Mouse (Mus musculus): ENCODE measurements around the gene Wdr66. TPM values are rescaled to one million over a fixed set of nuclear protein-coding genes. Genes with fewer than 3 reads are reported as not detected.

Gene Wdr66
- total and polyA plus RNA-seq, 3 experiments: 0.21 to 0.34 (median 0.21) TPM

DNA sequence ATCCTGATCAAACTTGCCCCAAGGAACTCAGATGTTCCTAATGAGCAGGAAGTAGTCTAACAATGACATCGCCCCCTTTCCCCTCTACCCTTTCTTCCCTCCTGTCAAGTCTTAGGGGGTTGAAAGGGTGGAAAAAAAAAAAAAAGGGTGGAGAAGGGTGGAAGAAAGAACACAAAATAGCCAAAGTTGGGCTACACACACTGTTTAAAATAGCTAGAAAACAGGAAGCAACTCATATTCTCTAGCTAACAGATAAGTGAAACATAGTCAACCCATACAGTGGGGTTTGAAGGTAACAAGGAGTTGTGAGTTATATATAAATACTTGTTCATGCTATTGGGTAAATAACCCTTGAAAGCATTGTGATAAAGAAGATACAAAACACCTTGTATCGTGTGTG lies 19.7 kb upstream of the Wdr66 start:
- H3K27me3 ChIP-seq (replicated peaks): no peaks in the 10 kb centered on the region
- peaks cover 14% of the 10 kb centered on the region; the same call in 1 of the 2 replicates for H3K79me2 ChIP-seq (replicated peaks; ENCODE audit: control insufficient read depth, extremely low read depth, insufficient read depth, poor library complexity, severe bottlenecking)
- H3K4me3 ChIP-seq (replicated peaks in 1 of 3; ENCODE audit: low read depth in 2 of 3, low read length in 2 of 3, poor library complexity in 1 of 3): no peak overlapping the region
- TF ChIP-seq NRF1 (IDR thresholded peaks at IDR 0.05; ENCODE audit: low read depth, low read length): no peak
- no peak for TF ChIP-seq POLR2AphosphoS2 (IDR thresholded peaks at IDR 0.05; ENCODE audit: low read depth, low read length)
- TF ChIP-seq PAX5 (IDR thresholded peaks at IDR 0.05; ENCODE audit: low read length): no peak
- TF ChIP-seq ZNF384 (IDR thresholded peaks at IDR 0.05; ENCODE audit: low read depth, low read length): no peak
- TF ChIP-seq SIN3A (IDR thresholded peaks at IDR 0.05; ENCODE audit: low read length): no peak
- TF ChIP-seq JUND (conservative IDR thresholded peaks at IDR 0.05; ENCODE audit: low read depth, low read length): no peak
- TF ChIP-seq EP300 (IDR thresholded peaks at IDR 0.05; ENCODE audit: low read length): no peak
- TF ChIP-seq USF1 (IDR thresholded peaks at IDR 0.05; ENCODE audit: low read depth, low read length): no peak
- TF ChIP-seq JUN (IDR thresholded peaks at IDR 0.05; ENCODE audit: insufficient read depth, low read depth, low read length): no peak
- no peak for TF ChIP-seq HCFC1 (IDR thresholded peaks at IDR 0.05; ENCODE audit: low read depth, low read length)
- no peak for TF ChIP-seq CHD1 (IDR thresholded peaks at IDR 0.05; ENCODE audit: low read depth, low read length)
- no peak for TF ChIP-seq RAD21 (IDR thresholded peaks at IDR 0.05; ENCODE audit: low read depth, low read length)
- no peak for TF ChIP-seq MXI1 (IDR thresholded peaks at IDR 0.05; ENCODE audit: low read depth, low read length)
- TF ChIP-seq TBP (conservative IDR thresholded peaks at IDR 0.05; ENCODE audit: low read depth, low read length): no peak
- in situ Hi-C loops (cut with MboI; ENCODE audit: low pct_ligation_motif_present, low pct_unique_long_range_greater_than_20kb, low sequenced_read_pairs) (no loop called here), dilution Hi-C loops (cut with MboI; ENCODE audit: extremely low pct_ligation_motif_present, extremely low pct_unique_long_range_greater_than_20kb, low sequenced_read_pairs) (no loop called here)
- peaks cover 6 to 33% of the 10 kb centered on the region in 2 experiments for H3K4me1 ChIP-seq (ENCODE audit: control insufficient read depth in 1 of 2, insufficient read depth in 2 of 2)
- no peak overlapping the region for H3K9ac ChIP-seq (ENCODE audit: insufficient read depth, low read depth)
- no peak overlapping the region for H3K4me2 ChIP-seq (ENCODE audit: insufficient read depth, low read depth, poor library complexity, severe bottlenecking)
- H3K9me3 ChIP-seq (replicated peaks; ENCODE audit: low read length): no peaks in the 10 kb centered on the region
- H3K27ac ChIP-seq (ENCODE audit: insufficient read depth, low read depth): no peak overlapping the region
- H3K36me3 ChIP-seq (replicated peaks in 1 of 2; ENCODE audit: control insufficient read depth in 1 of 2, insufficient read depth in 1 of 2, low read length in 1 of 2): peaks cover 11 to 59% of the 10 kb centered on the region in 2 experiments
- no peak for DNase-seq (ENCODE audit: extremely low read depth)

DNA sequence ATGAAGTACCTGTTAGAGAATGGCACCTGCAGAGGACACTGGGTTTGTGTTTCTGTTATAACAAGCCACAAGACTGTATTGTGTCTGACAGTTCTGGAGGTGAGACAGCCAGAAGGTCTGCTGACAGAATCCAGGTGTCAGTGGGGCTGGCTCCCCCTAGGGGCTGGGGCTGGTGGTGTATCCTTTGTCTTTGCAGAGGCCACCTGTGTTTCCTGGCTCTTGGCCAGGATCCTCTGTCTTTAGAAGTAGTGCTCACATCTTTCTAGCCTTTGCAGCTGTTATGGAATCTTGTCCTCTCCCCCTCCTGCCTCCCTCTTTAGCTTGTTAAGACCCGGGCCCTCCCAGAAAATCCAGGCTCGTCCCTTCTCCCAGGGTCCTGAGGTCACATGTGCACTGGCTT lies 16.2 kb upstream of the Wdr66 start:
- Histone ChIP-seq H3K36me3 (replicated peaks in 1 of 2; ENCODE audit: control insufficient read depth in 1 of 2, insufficient read depth in 1 of 2, low read length in 1 of 2) (peaks cover 34 to 83% of the 10 kb centered on the region in 2 experiments), H3K9ac (ENCODE audit: insufficient read depth, low read depth) (no peak overlapping the region), H3K4me1 (ENCODE audit: control insufficient read depth in 1 of 2, insufficient read depth in 2 of 2) (peaks cover 6 to 19% of the 10 kb centered on the region in 2 experiments), H3K27ac (ENCODE audit: insufficient read depth, low read depth) (no peak overlapping the region), H3K79me2 (replicated peaks; ENCODE audit: control insufficient read depth, extremely low read depth, insufficient read depth, poor library complexity, severe bottlenecking) (peaks cover 11% of the 10 kb centered on the region; the same call in 1 of the 2 replicates), H3K27me3 (replicated peaks) (no peaks in the 10 kb centered on the region), H3K9me3 (replicated peaks; ENCODE audit: low read length) (no peaks in the 10 kb centered on the region), H3K4me2 (ENCODE audit: insufficient read depth, low read depth, poor library complexity, severe bottlenecking) (no peak overlapping the region), H3K4me3 (replicated peaks in 1 of 3; ENCODE audit: low read depth in 2 of 3, low read length in 2 of 3, poor library complexity in 1 of 3) (no peak overlapping the region)
- peak; percentile 68 for DNase-seq (ENCODE audit: extremely low read depth)
- in situ Hi-C loops (cut with MboI; ENCODE audit: low pct_ligation_motif_present, low pct_unique_long_range_greater_than_20kb, low sequenced_read_pairs): no loop called here
- dilution Hi-C loops (cut with MboI; ENCODE audit: extremely low pct_ligation_motif_present, extremely low pct_unique_long_range_greater_than_20kb, low sequenced_read_pairs): no loop called here
- TF ChIP-seq ZMIZ1 (IDR thresholded peaks at IDR 0.05; ENCODE audit: low read depth, low read length) (no peak), MEF2A (IDR thresholded peaks at IDR 0.05; ENCODE audit: borderline replicate concordance, low read depth, low read length) (no peak), POLR2A (IDR thresholded peaks at IDR 0.05; ENCODE audit: low read depth, low read length) (no peak), SMC3 (IDR thresholded peaks at IDR 0.05; ENCODE audit: low read depth, low read length) (peak; percentile 21; the same call in 1 of the 2 replicates), NRF1 (IDR thresholded peaks at IDR 0.05; ENCODE audit: low read depth, low read length) (no peak), JUND (conservative IDR thresholded peaks at IDR 0.05; ENCODE audit: low read depth, low read length) (no peak), MYC (IDR thresholded peaks at IDR 0.05; ENCODE audit: low read depth, low read length) (no peak), CHD1 (IDR thresholded peaks at IDR 0.05; ENCODE audit: low read depth, low read length) (no peak), CTCF (conservative IDR thresholded peaks at IDR 0.05 in 1 of 2, IDR thresholded peaks at IDR 0.05 in 1 of 2; ENCODE audit: low read depth in 2 of 2, low read length in 2 of 2) (peak; percentile 68 to 79), POLR2AphosphoS2 (IDR thresholded peaks at IDR 0.05; ENCODE audit: low read depth, low read length) (no peak), NELFE (IDR thresholded peaks at IDR 0.05; ENCODE audit: low read depth, low read length) (no peak), TCF12 (IDR thresholded peaks at IDR 0.05; ENCODE audit: low read depth, low read length) (peak; percentile 79), ZC3H11A (IDR thresholded peaks at IDR 0.05; ENCODE audit: low read depth, low read length) (no peak), RAD21 (IDR thresholded peaks at IDR 0.05; ENCODE audit: low read depth, low read length) (peak; percentile 43), MXI1 (IDR thresholded peaks at IDR 0.05; ENCODE audit: low read depth, low read length) (no peak), USF1 (IDR thresholded peaks at IDR 0.05; ENCODE audit: low read depth, low read length) (no peak), HCFC1 (IDR thresholded peaks at IDR 0.05; ENCODE audit: low read depth, low read length) (no peak), JUN (IDR thresholded peaks at IDR 0.05; ENCODE audit: insufficient read depth, low read depth, low read length) (no peak), ETS1 (conservative IDR thresholded peaks at IDR 0.05; ENCODE audit: low read depth, low read length) (no peak), GABPA (IDR thresholded peaks at IDR 0.05; ENCODE audit: insufficient replicate concordance, low read depth, low read length) (no peak), ZNF384 (IDR thresholded peaks at IDR 0.05; ENCODE audit: low read depth, low read length) (no peak), USF2 (conservative IDR thresholded peaks at IDR 0.05; ENCODE audit: low read depth, low read length) (no peak), EP300 (IDR thresholded peaks at IDR 0.05; ENCODE audit: low read length) (no peak), TBP (conservative IDR thresholded peaks at IDR 0.05; ENCODE audit: low read depth, low read length) (no peak), CHD2 (IDR thresholded peaks at IDR 0.05; ENCODE audit: low read length) (no peak), IRF4 (IDR thresholded peaks at IDR 0.05; ENCODE audit: low read depth, low read length) (no peak), RCOR1 (conservative IDR thresholded peaks at IDR 0.05; ENCODE audit: low read depth, low read length) (no peak), MAX (IDR thresholded peaks at IDR 0.05; ENCODE audit: low read length) (no peak), ZKSCAN1 (IDR thresholded peaks at IDR 0.05; ENCODE audit: borderline replicate concordance, low read depth, low read length) (no peak), MAZ (IDR thresholded peaks at IDR 0.05; ENCODE audit: low read depth, low read length) (no peak)

Data from CH12.LX (cell line).